Mouse (Mus musculus) hematopoietic stem cell, adult 5-6 weeks (primary cell): ENCODE measurements around the gene Rusc1. TPM values are rescaled to one million over a fixed set of nuclear protein-coding genes. Genes with fewer than 3 reads are reported as not detected.
"Not testable (repeated sequence)": the region's sequence is repeated elsewhere in the genome, so short reads cannot be mapped to it uniquely, and the experiment has no call there.

Experiments
- ATAC-seq, 2 experiments: fragments of 125-278 bp in 1 of 2; replicated peaks in 1 of 2; 2 replicates each; pipeline ENCODE4 v1.8.0; 2016 to 2017; ENCODE audit warnings: inconsistent platforms in 2 of 2, mild to moderate bottlenecking in 2 of 2, moderate number of reproducible peaks in 2 of 2, low read depth in 1 of 2, moderate TSS enrichment in 1 of 2; ENCODE audit not compliant: low FRiP score in 2 of 2, poor library complexity in 2 of 2, severe bottlenecking in 2 of 2, insufficient read depth in 1 of 2, low TSS enrichment in 1 of 2
- total RNA-seq: library from RNA; stranded (forward); fragments of 172-1452, 232-1000 nt; gene quantifications from 2 replicates; pipeline ENCODE4 v1.2.3, GENCODE M21; 2017

Gene Rusc1
- total RNA-seq, 1 experiment from 2014 or later = 8.4 TPM

DNA sequence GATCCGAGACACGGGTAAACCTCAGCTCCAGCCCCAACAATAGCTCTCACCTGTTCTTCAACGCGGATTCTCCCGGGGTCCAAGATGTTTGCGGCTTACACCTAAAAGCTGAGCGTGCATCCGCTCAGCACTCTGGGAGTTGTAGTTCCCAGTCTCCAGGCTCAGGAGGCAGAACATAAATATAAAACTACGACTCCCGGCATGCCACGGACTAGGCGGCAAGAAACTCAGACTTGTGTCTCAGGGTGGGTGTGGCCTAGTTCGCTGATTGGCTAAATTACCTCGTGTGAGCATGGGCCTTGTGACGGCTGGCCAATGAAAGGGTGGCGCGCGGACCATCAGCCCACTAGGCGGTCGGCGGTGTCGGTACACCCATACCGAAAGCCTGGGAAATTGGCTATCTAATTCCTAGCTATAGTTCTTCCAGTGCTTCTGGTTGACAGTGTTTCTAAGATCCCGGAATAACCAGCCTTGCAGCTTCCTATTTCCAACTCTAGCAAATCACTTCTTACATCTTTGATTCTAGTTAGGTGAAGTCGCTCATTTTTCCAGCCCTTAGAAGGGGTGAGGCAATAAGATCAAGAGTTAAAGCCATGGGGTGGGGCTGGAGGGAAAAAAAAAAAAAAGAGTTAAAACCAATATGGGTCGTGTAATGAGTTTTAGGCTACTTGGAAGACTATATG is 8.8 kb upstream of the Rusc1 start, which contains the start of gene Fdps:
TSS of gene Fdps (minus strand) at position 148 of the 683 bp plus-strand sequence.
- ATAC-seq = peak; percentile 99 to 100

DNA sequence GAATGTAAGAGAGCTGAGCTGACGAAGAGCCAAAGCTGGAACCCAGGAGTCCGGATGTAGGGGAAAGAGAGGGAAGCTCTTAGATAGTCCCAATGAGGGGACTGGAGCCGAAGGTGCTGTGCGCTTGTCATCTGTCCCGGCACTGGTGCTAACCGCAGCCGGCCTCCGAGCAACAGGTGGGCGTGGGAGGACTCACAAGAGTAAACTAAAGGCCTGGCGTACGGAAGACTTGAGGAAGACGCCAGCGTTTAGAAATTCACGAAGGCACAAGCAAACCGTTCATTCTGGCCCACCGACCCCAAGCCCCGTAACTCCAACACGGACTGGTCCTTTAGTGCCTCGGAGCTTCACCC is 8.3 kb upstream of the Rusc1 start:
- peak in 1 of 2 experiments; percentile 20; a peak in 1 of 4 replicates for ATAC-seq

DNA sequence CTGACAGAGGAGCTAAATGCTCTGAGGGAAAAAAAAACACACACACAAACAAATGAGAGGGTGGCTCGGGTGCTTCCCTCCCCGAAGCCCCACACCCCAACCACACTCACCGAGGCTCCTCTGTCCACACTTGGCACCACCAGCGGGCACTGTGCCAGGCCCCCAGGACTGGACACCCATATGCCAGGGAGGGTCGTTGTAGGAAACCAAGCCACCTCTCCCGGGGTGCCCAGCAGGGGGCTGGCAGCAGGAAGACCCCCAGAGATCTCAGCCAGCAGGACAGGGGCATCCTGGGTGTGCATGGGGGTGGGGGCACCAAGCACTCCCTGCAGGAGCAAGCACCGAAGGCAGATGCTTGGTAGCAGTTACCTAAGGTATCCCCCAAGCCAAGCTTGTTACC is 7.7 kb upstream of the Rusc1 start, which contains the start of gene Gm43738:
TSS of gene Gm43738 (minus strand) at position 289 of the 400 bp plus-strand sequence.
- ATAC-seq = no peak

DNA sequence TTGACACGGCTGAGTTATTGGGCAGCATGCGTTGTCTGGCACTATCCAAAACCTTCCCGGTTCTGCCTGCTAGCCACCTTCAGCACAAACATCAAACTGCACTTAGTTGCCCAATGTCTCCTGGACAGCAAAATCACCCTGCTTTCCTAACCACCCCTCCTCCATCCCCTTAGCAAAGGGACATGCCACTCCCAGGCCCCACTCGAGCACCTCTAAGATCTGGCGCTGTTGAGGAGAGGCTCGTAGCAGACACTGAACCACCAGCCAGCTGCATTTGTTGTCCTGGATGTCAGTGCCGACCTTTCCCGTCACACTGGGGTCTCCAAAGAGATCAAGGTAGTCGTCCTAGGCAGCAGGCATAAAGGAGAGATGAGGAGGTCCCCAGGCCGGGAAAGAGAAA is 910 bp upstream of the Rusc1 start:
- ATAC-seq = no peak

DNA sequence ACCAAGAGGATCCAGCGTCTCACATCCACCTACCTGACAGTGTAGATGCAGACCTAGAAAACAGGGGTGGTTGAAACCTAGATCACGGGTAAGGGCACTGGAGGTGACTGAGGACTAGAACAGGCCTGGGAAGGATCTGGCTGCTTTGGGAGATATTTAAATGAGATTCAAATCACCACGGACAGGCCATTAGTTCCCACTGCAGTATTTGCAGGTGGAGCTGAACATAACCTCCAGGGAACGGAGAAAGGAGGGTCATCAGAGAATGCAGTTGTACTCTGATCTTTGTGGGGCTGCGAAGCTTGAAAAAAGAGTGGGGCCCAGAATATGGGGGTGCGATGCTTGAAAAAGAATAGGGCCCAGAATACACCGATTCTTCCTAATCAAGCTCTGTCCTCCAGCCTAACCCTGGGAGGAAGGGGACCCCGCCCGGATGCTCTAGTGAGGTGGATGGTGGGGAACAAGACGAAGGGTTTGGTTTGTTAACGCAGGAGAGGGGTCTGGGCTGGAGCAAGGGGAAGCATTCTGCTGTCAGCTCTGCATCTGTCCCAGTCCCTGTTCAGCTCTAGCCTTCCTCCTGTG is 511 bp downstream of the Rusc1 start:
- ATAC-seq = no peak

DNA sequence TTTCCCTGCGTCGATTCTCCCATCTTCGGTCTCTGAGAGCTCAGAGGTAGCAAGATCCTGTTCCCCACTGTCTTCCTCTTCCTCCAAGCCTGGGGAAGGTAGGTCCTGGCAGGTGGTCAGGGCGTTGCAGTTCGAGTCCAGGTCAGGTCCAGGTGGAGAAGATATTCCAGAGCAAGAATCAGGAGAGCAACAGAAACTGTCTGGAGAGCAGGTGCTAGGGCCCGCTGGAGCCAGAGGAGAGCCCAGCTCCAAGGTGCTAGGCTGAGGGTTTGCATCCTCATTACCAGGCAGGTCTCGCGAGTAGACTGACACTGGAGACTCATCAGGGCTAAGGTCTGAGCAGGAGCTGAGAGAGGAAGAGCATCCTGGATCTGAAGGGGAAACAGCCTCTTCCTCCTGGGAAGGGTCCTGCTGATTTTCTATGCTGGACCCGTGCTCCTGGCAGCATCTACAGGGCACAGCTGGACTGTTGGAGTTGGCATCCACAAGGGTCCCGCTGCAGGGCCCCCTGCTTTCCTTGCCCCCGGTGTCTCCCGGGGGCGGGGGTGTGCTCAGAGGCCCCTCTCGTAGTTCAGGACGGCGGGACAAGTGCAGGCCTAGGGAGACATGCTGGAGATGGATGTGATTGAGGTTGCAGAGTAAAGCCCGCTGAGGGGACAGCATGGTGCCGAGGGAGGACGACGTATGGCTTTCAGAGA is 1.2 kb downstream of the Rusc1 start:
- ATAC-seq = no peak

DNA sequence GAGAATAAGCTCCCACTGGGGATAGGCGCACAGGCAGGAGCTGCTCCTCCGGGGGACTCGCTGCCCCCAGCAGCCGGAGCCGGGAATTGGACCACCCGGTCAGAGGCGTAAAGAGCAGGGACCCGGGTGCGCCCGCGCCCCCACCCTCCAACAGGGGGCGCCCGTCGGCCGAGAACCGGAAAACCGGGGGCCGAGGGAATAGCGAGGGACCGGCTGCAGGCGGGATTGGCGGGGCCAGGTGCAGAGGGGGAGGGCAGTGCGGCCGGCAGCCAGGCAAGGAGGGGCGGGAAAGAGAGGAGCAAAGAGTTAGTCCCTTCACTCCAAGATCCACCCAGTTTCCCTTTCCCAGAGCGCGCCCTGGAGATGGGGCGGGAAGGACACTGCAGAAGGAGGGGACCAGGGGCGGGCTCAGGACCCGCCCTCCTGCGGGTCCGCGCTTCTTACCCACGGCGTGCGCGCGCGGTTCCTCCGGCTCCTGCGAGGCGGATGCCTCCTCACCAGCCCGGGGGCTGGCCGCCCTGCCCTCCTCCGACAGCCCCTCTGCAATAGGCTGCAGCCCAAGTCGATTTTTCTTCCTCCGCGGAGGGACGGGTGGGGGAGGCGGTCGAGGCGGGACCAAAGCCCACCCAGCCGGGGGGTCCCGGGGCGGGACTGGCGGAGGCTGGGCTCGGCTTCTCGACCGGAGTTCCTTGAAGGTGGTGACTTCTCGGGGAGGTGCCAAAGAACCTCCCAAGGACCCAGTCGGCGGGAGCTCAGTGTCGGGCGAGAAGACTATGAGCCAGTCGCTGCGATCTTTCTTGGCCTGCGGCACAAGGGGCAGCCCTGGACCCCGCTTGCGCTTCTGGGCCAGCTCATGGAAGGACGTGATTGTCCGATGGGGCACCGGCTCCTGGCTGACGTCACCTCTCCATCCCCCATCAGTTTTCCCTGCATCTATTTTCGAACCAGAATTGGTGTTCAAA is 2.1 kb downstream of the Rusc1 start:
- no peak; a peak in 1 of 4 replicates for ATAC-seq

DNA sequence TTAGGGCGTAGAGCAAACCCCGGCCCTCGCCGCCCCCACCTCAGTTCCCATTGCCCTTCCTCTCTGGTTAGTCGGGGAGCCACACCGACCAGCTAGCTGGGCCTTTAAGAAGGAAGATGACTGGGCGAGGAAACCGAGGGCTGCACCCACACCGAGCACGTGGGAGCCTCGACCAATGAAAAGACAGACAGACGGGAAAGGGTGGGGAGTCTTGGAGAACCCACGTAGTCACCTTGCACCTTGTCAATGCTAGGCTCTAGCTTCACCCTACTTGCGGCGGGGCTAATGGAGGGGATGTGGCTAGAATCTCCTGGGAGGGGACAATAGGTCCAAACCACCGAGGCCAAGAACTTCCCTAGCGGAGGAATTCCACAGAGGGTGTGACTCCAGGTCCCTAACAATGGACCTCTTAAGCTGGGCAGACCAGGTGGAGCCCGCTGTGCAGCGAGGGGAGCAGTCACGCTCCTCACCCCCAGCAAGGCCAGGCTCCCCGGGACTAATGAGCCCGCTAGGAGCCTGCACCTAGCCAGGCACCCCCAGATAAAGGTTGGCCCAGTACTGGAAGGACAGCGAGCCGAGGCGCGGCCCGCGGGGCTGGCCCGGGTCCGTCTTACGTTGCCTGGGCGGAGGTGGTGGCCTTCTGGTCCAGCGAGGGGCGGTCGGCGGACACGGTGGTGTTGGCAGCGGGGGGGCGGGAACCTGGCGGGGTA is 3.1 kb downstream of the Rusc1 start:
- peak; percentile 85 to 89 for ATAC-seq

DNA sequence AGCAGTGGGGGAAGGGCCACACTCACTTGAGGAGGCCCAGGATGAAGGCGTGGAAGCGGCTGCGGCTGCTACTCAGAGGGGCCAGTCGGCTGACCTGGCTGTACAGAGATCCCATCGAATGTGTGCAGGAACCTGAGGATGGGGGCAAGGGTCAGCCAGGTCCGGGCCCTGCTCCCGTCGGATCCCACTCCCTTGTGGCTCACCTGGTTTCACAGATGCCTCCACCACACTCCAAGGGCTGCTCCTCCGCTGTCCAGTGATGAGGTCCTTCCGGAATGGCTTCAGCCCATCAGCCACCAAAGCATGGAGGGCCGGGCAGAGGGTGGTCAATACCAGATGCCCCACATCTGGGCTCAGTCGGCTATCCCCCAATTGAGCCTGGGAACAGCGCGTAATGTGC is 4.1 kb downstream of the Rusc1 start:
- ATAC-seq = no peak

DNA sequence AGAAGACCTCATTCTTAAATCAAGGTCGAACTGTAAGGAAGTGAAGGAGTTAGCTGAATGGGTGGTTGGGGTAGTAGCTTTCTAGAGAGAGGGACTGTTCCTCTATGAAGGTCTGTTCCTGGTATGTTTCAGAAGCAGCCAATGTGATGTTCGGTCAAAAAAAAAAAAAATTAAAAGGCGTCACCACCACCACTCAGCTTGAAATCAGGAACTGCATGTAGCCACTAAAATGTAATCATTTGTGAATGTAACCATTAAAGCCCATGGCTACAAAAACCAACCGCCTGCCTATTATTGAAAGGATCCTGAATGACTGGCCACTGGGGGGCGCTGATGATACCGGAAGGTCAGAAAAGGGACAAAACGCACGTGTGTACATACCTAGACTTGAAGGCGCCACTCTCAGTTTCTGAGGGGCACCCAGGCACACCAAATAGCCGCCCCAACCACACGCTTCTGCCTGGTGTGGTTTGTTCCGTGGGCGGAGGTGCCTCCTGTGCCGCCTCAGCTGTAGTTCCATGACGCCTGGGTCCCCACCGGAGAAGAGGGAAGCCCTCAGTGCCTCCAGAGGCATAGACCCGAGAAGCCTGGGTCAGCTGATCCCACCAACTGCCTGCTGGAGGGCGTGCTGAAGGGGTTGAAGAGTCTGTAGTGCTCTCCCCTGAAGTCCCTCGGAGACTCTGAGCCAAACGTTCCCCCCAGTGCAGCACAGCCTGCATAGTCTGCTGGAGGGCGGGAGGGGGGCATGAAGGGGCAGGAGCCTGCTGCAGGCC is 5.6 kb downstream of the Rusc1 start:
- peak; percentile 24 to 46; a peak in 3 of 4 replicates for ATAC-seq

DNA sequence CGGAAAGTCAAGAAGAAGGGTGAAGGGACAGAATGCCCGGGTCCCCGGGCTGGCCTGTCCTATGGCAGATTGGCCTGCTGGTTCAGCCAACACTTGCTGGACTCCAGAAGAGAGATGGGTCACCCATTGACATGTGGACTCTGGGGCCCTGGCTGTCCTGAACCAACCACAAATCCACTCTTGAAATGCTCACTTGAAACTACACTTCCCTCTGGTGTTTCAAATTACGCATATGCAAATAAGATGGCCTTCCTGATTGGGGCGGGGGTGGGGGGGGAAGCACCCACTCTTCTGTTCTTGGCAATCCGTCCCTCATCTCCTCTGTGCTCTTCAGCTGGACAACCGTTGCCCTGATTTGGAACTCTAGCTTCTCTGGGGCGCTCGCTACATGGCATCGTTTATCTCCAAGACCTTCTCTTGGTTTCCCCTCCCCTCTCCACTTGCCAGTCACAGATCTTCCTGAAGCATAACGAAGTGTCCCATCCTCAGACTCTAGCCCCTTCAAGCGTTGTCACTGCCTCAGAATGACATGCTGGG is 8.4 kb downstream of the Rusc1 start:
- no peak for ATAC-seq

DNA sequence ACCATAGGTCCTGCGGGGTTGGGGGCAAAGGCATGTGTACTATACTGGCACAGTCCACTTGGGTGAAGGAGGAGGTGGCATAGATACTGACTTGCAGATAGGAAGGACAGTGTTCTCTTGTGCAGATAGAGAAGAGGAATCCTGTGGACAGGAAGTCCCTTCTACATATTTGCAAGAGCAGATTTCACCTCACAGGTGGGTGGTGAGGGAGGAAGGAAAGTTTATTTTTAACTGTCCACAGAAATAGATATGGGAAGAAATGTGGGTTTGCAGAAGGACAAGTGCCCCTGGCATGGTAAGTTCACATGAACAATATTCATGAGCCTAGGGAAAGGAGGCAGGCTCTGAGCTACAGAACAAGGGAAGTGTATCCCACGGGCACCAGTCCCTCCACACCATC is 9.0 kb downstream of the Rusc1 start:
- no peak for ATAC-seq

DNA sequence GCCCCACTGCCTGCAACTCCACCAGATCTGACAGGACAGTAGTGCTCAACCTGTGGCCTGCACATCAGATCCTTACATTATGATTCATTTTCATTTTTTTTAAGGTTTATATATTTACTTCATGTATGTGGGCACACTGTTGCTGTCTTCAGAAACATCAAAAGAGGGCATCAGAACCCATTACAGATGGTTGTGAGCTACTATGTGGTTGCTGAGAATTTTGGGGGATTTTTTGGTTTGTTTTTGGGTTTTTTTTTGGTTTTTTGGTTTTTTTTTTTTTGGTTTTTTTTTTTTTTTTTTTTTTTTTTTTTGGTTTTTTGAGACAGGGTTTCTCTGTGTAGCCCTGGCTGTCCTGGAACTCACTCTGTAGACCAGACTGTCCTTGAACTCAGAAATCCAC is 10.8 kb downstream of the Rusc1 start:
- ATAC-seq = not testable (repeated sequence)

DNA sequence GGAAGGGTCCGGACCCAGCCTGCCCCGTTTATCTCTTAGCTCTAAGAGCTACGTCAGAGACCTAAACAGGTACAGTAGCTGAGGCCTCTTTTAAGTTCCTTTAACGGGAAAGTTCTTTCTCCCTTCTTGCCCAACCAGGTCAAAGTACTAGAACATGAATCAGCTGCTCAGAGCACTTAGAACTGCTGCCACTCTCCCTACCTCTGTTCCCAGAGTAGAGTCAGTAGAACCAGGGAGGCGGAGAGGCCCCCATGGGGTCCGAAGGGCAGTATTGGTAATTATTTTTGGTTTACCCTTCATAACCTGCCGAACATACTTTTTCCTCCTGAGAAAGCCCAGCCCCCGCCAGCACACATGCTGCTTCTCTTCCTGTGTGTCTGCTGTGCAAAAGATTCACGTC is 15.7 kb downstream of the Rusc1 start:
- ATAC-seq = no peak

DNA sequence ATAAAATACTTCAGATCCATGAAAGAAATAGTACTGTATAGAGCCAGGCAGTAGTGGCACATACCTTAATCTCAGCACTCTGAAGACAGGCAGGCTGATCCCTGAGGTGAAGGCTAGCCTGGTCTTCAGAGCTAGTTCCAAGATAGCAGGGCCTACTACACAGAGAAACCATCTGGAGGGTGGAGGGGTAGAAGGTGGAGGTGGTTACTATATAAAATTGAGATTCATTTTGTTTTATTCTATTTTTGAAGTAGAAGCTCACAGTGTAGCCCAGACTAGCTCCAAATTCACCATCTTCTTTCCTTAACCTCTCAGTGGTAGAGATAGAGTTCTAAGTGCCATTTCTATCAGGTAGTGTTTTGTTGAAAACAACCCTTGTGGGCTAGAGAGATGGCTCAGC is 25.8 kb downstream of the Rusc1 start:
- ATAC-seq = no peak

DNA sequence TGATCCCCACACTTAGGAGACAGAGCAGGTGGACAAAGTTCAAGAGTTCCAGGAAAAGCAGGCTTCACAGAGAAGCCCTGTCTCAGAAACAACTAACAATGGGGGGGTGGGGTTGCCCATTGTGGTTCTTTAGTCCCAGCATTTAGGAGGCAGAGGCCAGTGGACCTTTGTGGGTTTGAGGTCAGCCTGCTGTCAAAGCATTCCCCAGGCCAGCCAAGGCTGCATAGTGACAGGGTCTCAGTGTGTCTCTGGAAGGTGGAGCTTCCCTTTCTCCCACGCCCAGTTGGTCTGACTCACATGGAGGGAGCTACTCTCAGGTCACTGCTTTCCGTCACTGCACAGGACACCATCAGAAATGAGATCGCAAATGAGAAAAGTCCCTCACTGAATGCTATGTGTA is 31.4 kb downstream of the Rusc1 start:
- no peak for ATAC-seq
